Mouse (Mus musculus): ENCODE measurements at regions not wholly inside any gene's neighbourhood (a gene's known extent, or its start where the extent isn't known, plus 50 kb on each side); places are given as distances from the start of the nearest gene placed in this dataset.

DNA sequence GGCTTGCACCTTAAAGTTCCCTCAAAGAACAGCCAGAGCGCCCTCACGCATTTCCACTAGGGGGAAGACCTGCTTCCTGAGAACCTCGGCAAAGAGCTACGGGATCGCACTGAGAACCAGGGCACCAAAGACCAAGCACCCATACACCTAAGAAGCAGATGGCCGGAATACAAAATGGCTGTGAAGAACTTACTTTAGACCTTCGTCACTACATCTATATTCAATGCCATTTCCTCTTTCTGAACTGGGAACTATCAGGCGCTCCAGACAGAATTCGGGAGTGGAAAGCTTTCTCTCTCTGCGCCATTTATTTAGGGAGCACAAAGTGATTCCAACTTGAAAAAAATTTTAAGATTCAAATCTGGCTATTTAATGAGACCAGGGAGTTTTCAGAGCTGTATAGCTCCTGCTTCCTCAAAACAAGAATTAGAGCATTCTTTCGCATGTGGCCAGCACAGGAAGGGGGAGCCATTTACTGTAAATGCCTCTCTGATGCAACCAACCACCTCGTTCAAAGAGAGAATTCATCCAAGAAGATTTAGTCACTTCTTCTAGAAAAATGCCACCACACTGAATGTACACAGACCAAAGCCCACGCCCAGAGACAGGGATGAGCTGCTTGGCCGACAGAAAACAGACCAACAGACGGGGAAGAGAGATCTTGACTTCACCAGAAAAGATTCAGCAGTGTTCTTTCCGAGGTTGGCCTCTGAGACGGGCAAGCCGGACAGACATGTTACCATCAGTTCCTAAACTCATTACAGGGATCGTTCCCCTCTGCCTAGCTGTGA lies 166.6 kb upstream of the Klf14 start:
- no peaks in the 10 kb centered on the region for H3K36me3 ChIP-seq (ENCODE audit: control insufficient read depth, insufficient read depth, low read length)
- H3K27me3 ChIP-seq (ENCODE audit: control insufficient read depth, insufficient read depth, low read depth, low read length): no peaks in the 10 kb centered on the region
- H3K4me2 ChIP-seq (ENCODE audit: low read length): no peak overlapping the region
- no peak for ATAC-seq
- no peak overlapping the region for H3K4me3 ChIP-seq (ENCODE audit: low read depth, low read length)
- H3K4me1 ChIP-seq (ENCODE audit: control insufficient read depth, insufficient read depth, low read length): peaks cover 3% of the 10 kb centered on the region; the same call in 1 of the 2 replicates
- 76% methylated on average over 19 of the region's 19 CpGs for WGBS
- no peaks in the 10 kb centered on the region for H3K9me3 ChIP-seq (replicated peaks; ENCODE audit: control insufficient read depth, low read length, poor library complexity, severe bottlenecking)
- no peak overlapping the region for H3K27ac ChIP-seq (ENCODE audit: low read length)
- H3K9ac ChIP-seq (ENCODE audit: low read depth, low read length): no peak overlapping the region

DNA sequence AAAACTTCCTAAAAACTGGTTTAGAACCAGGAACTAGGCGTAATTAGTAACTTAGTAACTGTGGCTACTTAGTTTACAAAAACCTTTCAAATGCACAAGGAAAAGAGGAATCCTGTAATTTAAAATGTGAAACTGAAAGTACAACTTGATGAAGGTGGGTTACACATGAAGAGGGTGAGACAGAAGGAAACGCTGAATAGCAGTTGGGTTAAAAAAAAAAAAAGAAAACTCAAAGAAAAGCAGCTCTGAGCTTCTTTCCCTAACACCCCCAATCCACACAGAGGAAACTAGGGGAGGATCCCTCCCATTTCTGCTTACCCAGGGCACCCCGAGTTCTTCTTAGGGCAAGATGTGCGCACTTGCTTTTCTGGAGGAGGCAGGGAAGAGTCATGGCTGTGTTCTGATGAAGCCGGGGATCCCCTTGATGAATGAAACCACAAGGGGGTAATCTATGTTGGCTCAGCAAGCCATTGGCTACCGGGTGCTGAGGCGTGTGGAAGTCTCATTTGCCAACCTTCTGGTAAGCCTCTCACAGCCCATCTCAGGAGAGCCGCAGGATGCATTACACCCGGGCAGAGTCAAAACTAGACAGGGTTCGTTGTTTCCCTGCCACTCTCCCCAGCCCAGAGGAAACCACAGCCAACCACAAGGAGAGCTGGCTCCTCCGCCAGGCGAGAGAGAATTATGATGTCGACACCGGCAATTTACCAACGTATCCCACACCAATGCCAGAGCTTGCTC lies 167.4 kb upstream of the Klf14 start:
- Histone ChIP-seq H3K36me3 (ENCODE audit: control insufficient read depth, insufficient read depth, low read length) (no peaks in the 10 kb centered on the region), H3K9me3 (replicated peaks; ENCODE audit: control insufficient read depth, low read length, poor library complexity, severe bottlenecking) (no peaks in the 10 kb centered on the region), H3K4me2 (ENCODE audit: low read length) (no peak overlapping the region), H3K4me3 (ENCODE audit: low read depth, low read length) (no peak overlapping the region), H3K27me3 (ENCODE audit: control insufficient read depth, insufficient read depth, low read depth, low read length) (no peaks in the 10 kb centered on the region), H3K27ac (ENCODE audit: low read length) (no peak overlapping the region), H3K9ac (ENCODE audit: low read depth, low read length) (no peak overlapping the region), H3K4me1 (ENCODE audit: control insufficient read depth, insufficient read depth, low read length) (no peaks in the 10 kb centered on the region; the same call in 1 of the 2 replicates)
- no peak for ATAC-seq
- 91% methylated on average over 15 of the region's 15 CpGs for WGBS

DNA sequence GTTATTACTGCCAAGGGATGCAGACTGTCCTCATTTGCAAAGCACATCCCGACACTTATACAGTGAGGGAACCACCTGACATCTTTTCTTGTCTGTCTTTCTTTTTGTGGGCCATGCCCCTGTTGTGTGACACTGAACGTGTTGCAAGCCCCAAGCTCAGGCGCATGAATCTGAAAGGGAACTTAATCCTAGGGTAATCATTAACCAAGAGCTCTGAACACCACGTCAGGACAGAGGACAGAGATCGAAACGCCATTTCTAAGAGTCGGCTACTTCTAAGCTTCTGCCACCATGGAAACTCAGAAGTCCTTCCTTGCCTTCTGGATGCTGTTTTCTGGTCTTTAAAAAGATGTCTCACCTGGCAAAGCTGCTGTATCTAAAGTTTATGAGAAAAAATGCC lies 170.3 kb upstream of the Klf14 start:
- H3K9ac ChIP-seq (ENCODE audit: low read depth, low read length): no peak overlapping the region
- H3K4me3 ChIP-seq (ENCODE audit: low read depth, low read length): no peak overlapping the region
- H3K4me1 ChIP-seq (ENCODE audit: control insufficient read depth, insufficient read depth, low read length): no peaks in the 10 kb centered on the region
- H3K27me3 ChIP-seq (ENCODE audit: control insufficient read depth, insufficient read depth, low read depth, low read length): no peaks in the 10 kb centered on the region
- H3K27ac ChIP-seq (ENCODE audit: low read length): no peak overlapping the region
- H3K4me2 ChIP-seq (ENCODE audit: low read length): no peak overlapping the region
- no peaks in the 10 kb centered on the region for H3K9me3 ChIP-seq (replicated peaks; ENCODE audit: control insufficient read depth, low read length, poor library complexity, severe bottlenecking)
- 68% methylated on average over 7 of the region's 7 CpGs for WGBS
- ATAC-seq: no peak
- H3K36me3 ChIP-seq (ENCODE audit: control insufficient read depth, insufficient read depth, low read length): no peaks in the 10 kb centered on the region

- Histone ChIP-seq H3K4me1 (ENCODE audit: control insufficient read depth, insufficient read depth, low read length) (no peaks in the 10 kb centered on the region), H3K36me3 (ENCODE audit: control insufficient read depth, insufficient read depth, low read length) (no peaks in the 10 kb centered on the region), H3K4me3 (ENCODE audit: low read depth, low read length) (no peak overlapping the region), H3K27me3 (ENCODE audit: control insufficient read depth, insufficient read depth, low read depth, low read length) (no peaks in the 10 kb centered on the region), H3K9me3 (replicated peaks; ENCODE audit: control insufficient read depth, low read length, poor library complexity, severe bottlenecking) (no peaks in the 10 kb centered on the region), H3K4me2 (ENCODE audit: low read length) (no peak overlapping the region), H3K27ac (ENCODE audit: low read length) (no peak overlapping the region), H3K9ac (ENCODE audit: low read depth, low read length) (no peak overlapping the region)
- no peak for ATAC-seq
- whole genome bisulfite sequencing: 79% methylated on average over 7 of the region's 7 CpGs
These were observed 171.1 kb upstream of the Klf14 start for GRCm38 (mm10) chr6:31129987-31130386.

GRCm38 (mm10) chr6:31130522-31130921 lies 171.6 kb upstream of the Klf14 start:
- Histone ChIP-seq H3K9me3 (replicated peaks; ENCODE audit: control insufficient read depth, low read length, poor library complexity, severe bottlenecking) (no peaks in the 10 kb centered on the region), H3K4me1 (ENCODE audit: control insufficient read depth, insufficient read depth, low read length) (no peaks in the 10 kb centered on the region), H3K4me2 (ENCODE audit: low read length) (no peak overlapping the region), H3K9ac (ENCODE audit: low read depth, low read length) (no peak overlapping the region), H3K27me3 (ENCODE audit: control insufficient read depth, insufficient read depth, low read depth, low read length) (no peaks in the 10 kb centered on the region), H3K36me3 (ENCODE audit: control insufficient read depth, insufficient read depth, low read length) (no peaks in the 10 kb centered on the region), H3K27ac (ENCODE audit: low read length) (no peak overlapping the region), H3K4me3 (ENCODE audit: low read depth, low read length) (no peak overlapping the region)
- 96% methylated on average over 1 of the region's 1 CpGs for WGBS
- ATAC-seq: no peak

GRCm38 (mm10) chr6:31131716-31132115 lies 172.8 kb upstream of the Klf14 start:
- no peak overlapping the region for H3K27ac ChIP-seq (ENCODE audit: low read length)
- ATAC-seq: no peak
- H3K9me3 ChIP-seq (replicated peaks; ENCODE audit: control insufficient read depth, low read length, poor library complexity, severe bottlenecking): no peaks in the 10 kb centered on the region
- H3K9ac ChIP-seq (ENCODE audit: low read depth, low read length): no peak overlapping the region
- no peaks in the 10 kb centered on the region for H3K27me3 ChIP-seq (ENCODE audit: control insufficient read depth, insufficient read depth, low read depth, low read length)
- no peaks in the 10 kb centered on the region for H3K36me3 ChIP-seq (ENCODE audit: control insufficient read depth, insufficient read depth, low read length)
- H3K4me1 ChIP-seq (ENCODE audit: control insufficient read depth, insufficient read depth, low read length): no peaks in the 10 kb centered on the region
- H3K4me3 ChIP-seq (ENCODE audit: low read depth, low read length): no peak overlapping the region
- H3K4me2 ChIP-seq (ENCODE audit: low read length): no peak overlapping the region
- 83% methylated on average over 9 of the region's 9 CpGs for WGBS

GRCm38 (mm10) chr6:31132396-31133190 lies 173.7 kb upstream of the Klf14 start:
- no peak overlapping the region for H3K27ac ChIP-seq (ENCODE audit: low read length)
- no peak overlapping the region for H3K4me2 ChIP-seq (ENCODE audit: low read length)
- H3K27me3 ChIP-seq (ENCODE audit: control insufficient read depth, insufficient read depth, low read depth, low read length): no peaks in the 10 kb centered on the region
- no peaks in the 10 kb centered on the region for H3K9me3 ChIP-seq (replicated peaks; ENCODE audit: control insufficient read depth, low read length, poor library complexity, severe bottlenecking)
- 62% methylated on average over 8 of the region's 8 CpGs for WGBS
- ATAC-seq: no peak
- no peak overlapping the region for H3K4me3 ChIP-seq (ENCODE audit: low read depth, low read length)
- no peak overlapping the region for H3K9ac ChIP-seq (ENCODE audit: low read depth, low read length)
- no peaks in the 10 kb centered on the region for H3K4me1 ChIP-seq (ENCODE audit: control insufficient read depth, insufficient read depth, low read length)
- H3K36me3 ChIP-seq (ENCODE audit: control insufficient read depth, insufficient read depth, low read length): no peaks in the 10 kb centered on the region

- no peak overlapping the region for H3K4me3 ChIP-seq (ENCODE audit: low read depth, low read length)
- 85% methylated on average over 11 of the region's 11 CpGs for WGBS
- no peak overlapping the region for H3K27ac ChIP-seq (ENCODE audit: low read length)
- H3K27me3 ChIP-seq (ENCODE audit: control insufficient read depth, insufficient read depth, low read depth, low read length): no peaks in the 10 kb centered on the region
- no peaks in the 10 kb centered on the region for H3K9me3 ChIP-seq (replicated peaks; ENCODE audit: control insufficient read depth, low read length, poor library complexity, severe bottlenecking)
- no peaks in the 10 kb centered on the region for H3K36me3 ChIP-seq (ENCODE audit: control insufficient read depth, insufficient read depth, low read length)
- ATAC-seq: no peak
- H3K4me2 ChIP-seq (ENCODE audit: low read length): no peak overlapping the region
- no peaks in the 10 kb centered on the region for H3K4me1 ChIP-seq (ENCODE audit: control insufficient read depth, insufficient read depth, low read length)
- H3K9ac ChIP-seq (ENCODE audit: low read depth, low read length): no peak overlapping the region
These were observed 175.2 kb upstream of the Klf14 start for GRCm38 (mm10) chr6:31133896-31134735.

Measured in midbrain, embryonic 16.5 days (tissue).